Mouse (Mus musculus) CH12F3 (cell line): ENCODE results near the gene Nxph4.

Source experiments
- in situ Hi-C: fragments of 300-500 bp; cut with MboI; formaldehyde crosslinking; loops from 2 replicates; pipeline ENCODE4 v1.14.3; 2020; ENCODE audit warnings: low sequenced_read_pairs

Nxph4 gene

GRCm38 (mm10) chr10:127516576-127517260 is 17.6 kb downstream of the Nxph4 start:
- in situ Hi-C loops, result no loop called here

GRCm38 (mm10) chr10:127515983-127516459 is 18.3 kb downstream of the Nxph4 start:
- in situ Hi-C loops, result no loop called here

GRCm38 (mm10) chr10:127515271-127515982 is 18.9 kb downstream of the Nxph4 start:
- in situ Hi-C loops, result no loop called here

- in situ Hi-C loops, result no loop called here
Observed at GRCm38 (mm10) chr10:127514764-127515163, 19.6 kb downstream of the Nxph4 start, which contains the start of gene Ndufa4l2. Gene Ndufa4l2, plus strand, starts transcription at chr10:127514967.

- in situ Hi-C loops, result no loop called here
Observed at GRCm38 (mm10) chr10:127514111-127514698, 20.2 kb downstream of the Nxph4 start.

GRCm38 (mm10) chr10:127513501-127514091 is 20.8 kb downstream of the Nxph4 start:
- in situ Hi-C loops, result no loop called here

GRCm38 (mm10) chr10:127512813-127513212 is 21.5 kb downstream of the Nxph4 start:
- in situ Hi-C loops, result no loop called here

- in situ Hi-C loops, result no loop called here
Observed at GRCm38 (mm10) chr10:127512307-127512666, 22.1 kb downstream of the Nxph4 start.

- in situ Hi-C loops, result no loop called here
Observed at GRCm38 (mm10) chr10:127511634-127512306, 22.6 kb downstream of the Nxph4 start.

- in situ Hi-C loops, result no loop called here
Observed at GRCm38 (mm10) chr10:127510895-127511617, 23.3 kb downstream of the Nxph4 start.

- in situ Hi-C loops, result loop anchor here (5.0 kb wide), 1 partner anchor 32 kb away; no protein-coding TSS in a partner anchor
Observed at GRCm38 (mm10) chr10:127509837-127510701, 24.3 kb downstream of the Nxph4 start.

GRCm38 (mm10) chr10:127509051-127509836 is 25.1 kb downstream of the Nxph4 start:
- in situ Hi-C loops, result loop anchor here (5.0 kb wide), 1 partner anchor 33 kb away; no protein-coding TSS in a partner anchor

GRCm38 (mm10) chr10:127508239-127508638 is 26.1 kb downstream of the Nxph4 start:
- in situ Hi-C loops, result loop anchor here (5.0 kb wide), 1 partner anchor 34 kb away; no protein-coding TSS in a partner anchor

GRCm38 (mm10) chr10:127500894-127501893 is 33.2 kb downstream of the Nxph4 start, which contains the start of gene Stac3:
Gene Stac3, plus strand, starts transcription at chr10:127501686.
- in situ Hi-C loops, result no loop called here

- in situ Hi-C loops, result no loop called here
Observed at GRCm38 (mm10) chr10:127500042-127500441, 34.3 kb downstream of the Nxph4 start.

- in situ Hi-C loops, result no loop called here
Observed at GRCm38 (mm10) chr10:127499516-127499915, 34.8 kb downstream of the Nxph4 start.

GRCm38 (mm10) chr10:127496156-127496555 is 38.2 kb downstream of the Nxph4 start:
- in situ Hi-C loops, result no loop called here
